Mouse (Mus musculus): ENCODE measurements around the gene Psme3.
"Not testable (repeated sequence)": the region's sequence is repeated elsewhere in the genome, so short reads cannot be mapped to it uniquely, and the experiment has no call there.

Psme3 gene

GRCm38 (mm10) chr11:101314567-101314966, 1.4 kb upstream of the Psme3 start:
- DNase-seq, result no peak

GRCm38 (mm10) chr11:101315082-101315650, 847 bp upstream of the Psme3 start:
- DNase-seq, result no peak

GRCm38 (mm10) chr11:101316501-101316917, 496 bp downstream of the Psme3 start:
- peak in 1 of 2 experiments; percentile 41 for DNase-seq

GRCm38 (mm10) chr11:101323609-101324008, 7.6 kb downstream of the Psme3 start:
- peak; percentile 73 to 79 for DNase-seq

- no peak for DNase-seq
Observed at GRCm38 (mm10) chr11:101324763-101325162, 8.8 kb downstream of the Psme3 start, which contains the start of gene Aoc2. Gene Aoc2 (plus strand): TSS chr11:101325063.

- DNase-seq, result not testable (repeated sequence)
Observed at GRCm38 (mm10) chr11:101325201-101325600, 9.2 kb downstream of the Psme3 start.

- no peak for DNase-seq
Observed at GRCm38 (mm10) chr11:101326147-101326546, 10.1 kb downstream of the Psme3 start.

GRCm38 (mm10) chr11:101327311-101327710, 11.3 kb downstream of the Psme3 start:
- no peak for DNase-seq

- DNase-seq, result no peak
Observed at GRCm38 (mm10) chr11:101328941-101329635, 13.1 kb downstream of the Psme3 start.

- no peak for DNase-seq
Observed at GRCm38 (mm10) chr11:101330371-101330924, 14.4 kb downstream of the Psme3 start, which contains the start of gene Aoc3. Gene Aoc3 (plus strand): TSS chr11:101330605.

- not testable (repeated sequence) for DNase-seq
Observed at GRCm38 (mm10) chr11:101330961-101331360, 14.9 kb downstream of the Psme3 start.

- DNase-seq, result no peak
Observed at GRCm38 (mm10) chr11:101332537-101332936, 16.5 kb downstream of the Psme3 start.

- no peak for DNase-seq
Observed at GRCm38 (mm10) chr11:101334023-101334422, 18.0 kb downstream of the Psme3 start.

- DNase-seq, result no peak
Observed at GRCm38 (mm10) chr11:101334516-101334915, 18.5 kb downstream of the Psme3 start.

GRCm38 (mm10) chr11:101335685-101336084, 19.7 kb downstream of the Psme3 start:
- no peak for DNase-seq

- DNase-seq, result peak in 1 of 2 experiments; percentile 15
Observed at GRCm38 (mm10) chr11:101338123-101338760, 22.2 kb downstream of the Psme3 start.

GRCm38 (mm10) chr11:101347083-101347775, 31.2 kb downstream of the Psme3 start:
- DNase-seq, result no peak

GRCm38 (mm10) chr11:101348774-101349173, 32.8 kb downstream of the Psme3 start:
- no peak for DNase-seq

GRCm38 (mm10) chr11:101349216-101349615, 33.2 kb downstream of the Psme3 start:
- no peak for DNase-seq

GRCm38 (mm10) chr11:101351100-101351720, 35.2 kb downstream of the Psme3 start:
- no peak for DNase-seq

- no peak for DNase-seq
Observed at GRCm38 (mm10) chr11:101351721-101352111, 35.7 kb downstream of the Psme3 start.

- DNase-seq, result no peak
Observed at GRCm38 (mm10) chr11:101353436-101353835, 37.4 kb downstream of the Psme3 start.
